Mouse (Mus musculus) lung, adult 2 months (tissue): ENCODE measurements at regions not wholly inside any gene's neighbourhood (a gene's known extent, or its start where the extent isn't known, plus 50 kb on each side); places are given as distances from the start of the nearest gene placed in this dataset.

Experiments used
- CTCF ChIP-seq: fragments of 200-500 bp; IDR thresholded peaks from 2 replicates; pipeline ENCODE4 v1.5.1; 2011; ENCODE audit warnings: mild to moderate bottlenecking, low read length, control low read depth; ENCODE audit not compliant: insufficient read depth
- POLR2A ChIP-seq: fragments of 200-500 bp; IDR thresholded peaks from 2 replicates; pipeline ENCODE4 v1.6.1; 2011; ENCODE audit warnings: low read depth, mild to moderate bottlenecking, control low read depth, low read length, borderline replicate concordance; ENCODE audit errors: extremely low read depth

DNA sequence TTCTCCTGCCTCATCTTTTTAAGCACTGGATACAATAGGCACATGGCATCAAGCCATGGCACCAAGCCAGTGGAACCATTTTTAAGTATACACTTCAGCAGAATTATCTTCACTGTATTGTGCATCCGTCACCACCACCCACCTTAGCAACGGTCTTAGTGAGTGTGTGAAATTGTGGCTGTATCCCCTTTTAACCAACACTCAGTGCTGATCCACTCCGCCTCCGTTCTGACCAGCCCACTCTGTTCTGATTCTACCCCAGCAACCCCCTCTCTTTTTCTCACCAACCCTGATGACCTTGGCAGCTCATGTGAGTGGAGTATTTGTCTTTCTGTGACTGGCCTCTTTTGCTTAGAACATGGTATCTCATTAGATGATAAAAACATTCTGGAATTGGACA is 662.2 kb downstream of the Zfp706 start:
- TF ChIP-seq CTCF (no peak), POLR2A (no peak)
